Mouse (Mus musculus): ENCODE measurements around the gene H2-DMb1.
"Not testable (repeated sequence)": the region's sequence is repeated elsewhere in the genome, so short reads cannot be mapped to it uniquely, and the experiment has no call there.

H2-DMb1 gene

GRCm38 (mm10) chr17:34130073-34130947, 22.6 kb upstream of the H2-DMb1 start:
- CTCF ChIA-PET, result interaction anchor here in 2 of 4 experiments (0.6 to 2.0 kb wide), 8 partner anchors 9 to 236 kb away, joined by 3 to 10 read pairs (median 3); no protein-coding TSS in a partner anchor
- POLR2A ChIA-PET, result interaction anchor here in 3 of 4 experiments (0.6 to 10.2 kb wide), 13 partner anchors 9 to 64 kb away, joined by 3 to 230 read pairs (median 4); partner anchors contain the start of gene H2-DMa (in 3 of the 3)

DNA sequence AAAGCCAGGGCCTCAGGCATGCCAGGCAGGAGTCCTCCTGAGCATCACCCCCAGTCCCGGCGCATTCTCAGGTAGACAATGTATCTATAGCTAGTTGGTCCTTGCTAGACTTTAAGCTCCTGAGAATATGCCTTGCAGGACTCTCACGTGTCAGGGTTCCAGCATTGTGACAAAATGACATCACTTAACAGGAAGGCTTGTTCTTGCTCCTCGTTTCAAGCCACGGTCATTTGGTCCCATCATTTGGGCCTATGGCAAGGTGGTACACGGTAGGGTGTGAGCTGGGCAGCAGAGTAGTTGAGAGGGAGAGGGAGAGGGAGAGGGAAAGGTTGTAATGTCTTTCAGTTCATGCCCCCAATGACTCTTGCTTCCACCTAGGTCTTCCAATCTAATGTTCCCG, 21.0 kb upstream of the H2-DMb1 start:
- POLR2A ChIA-PET, result interaction anchor here (0.8 to 10.2 kb wide), 5 partner anchors 10 to 19 kb away, joined by 3 to 230 read pairs (median 8); partner anchors contain the start of gene H2-DMa (in 4 of the 4)
- CTCF ChIA-PET, result interaction anchor here in 2 of 4 experiments (0.7 to 1.3 kb wide), 2 partner anchors 30 kb away, joined by 3 to 4 read pairs; no protein-coding TSS in a partner anchor

DNA sequence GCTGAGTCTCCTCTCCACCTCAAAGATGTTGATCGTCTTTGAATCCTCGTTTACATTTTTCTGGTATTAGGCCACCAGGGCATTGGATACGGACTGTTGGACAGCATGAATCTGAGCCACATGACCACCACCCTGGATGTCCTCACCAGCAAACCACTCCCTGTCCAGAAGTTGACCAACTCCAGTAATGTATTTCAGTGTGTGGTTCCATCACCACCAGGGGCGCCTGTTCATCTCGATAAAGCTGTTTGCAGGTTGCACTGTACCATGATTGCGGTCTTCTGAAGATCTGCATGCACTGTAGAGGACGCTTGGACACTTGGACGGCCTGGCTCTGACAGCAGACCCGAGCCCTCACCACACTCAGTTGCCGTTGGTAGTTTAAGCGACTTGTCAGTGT, 19.6 kb upstream of the H2-DMb1 start:
- ChIA-PET CTCF (interaction anchor here (0.6 to 3.4 kb wide), 14 partner anchors 10 to 264 kb away, joined by 3 to 74 read pairs (median 4); partner anchors contain the start of gene H2-DMb2 (in 1 of the 4)), POLR2A (interaction anchor here (0.6 to 7.9 kb wide), 8 partner anchors 8 to 63 kb away, joined by 3 to 178 read pairs (median 11); partner anchors contain the start of genes H2-DMa (in 4 of the 4) and Brd2 (in 1 of the 4))

DNA sequence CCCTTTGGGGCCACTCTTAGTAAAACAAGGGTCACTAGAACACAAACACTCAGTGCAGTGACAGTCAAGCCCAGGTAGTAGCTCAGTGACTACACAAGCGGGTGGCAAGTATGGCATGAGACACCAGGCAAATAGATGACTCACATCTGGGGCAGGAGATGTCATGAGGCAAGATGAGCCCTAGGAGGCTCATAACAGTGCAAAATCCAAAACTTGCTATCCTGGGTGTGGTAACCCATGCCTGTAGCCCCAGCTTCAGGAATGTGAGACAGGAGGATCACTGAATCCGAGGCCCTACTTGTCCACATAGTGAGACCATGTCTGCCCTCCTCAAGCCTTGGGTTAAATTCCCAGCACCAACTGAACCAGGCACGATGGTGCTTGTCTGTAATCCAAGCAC, 18.4 kb upstream of the H2-DMb1 start:
- CTCF ChIA-PET, result interaction anchor here (0.7 to 3.4 kb wide), 25 partner anchors 9 to 485 kb away, joined by 3 to 74 read pairs (median 7); partner anchors contain the start of gene H2-DMa (in 1 of the 4)
- POLR2A ChIA-PET, result interaction anchor here in 3 of 4 experiments (0.8 to 7.9 kb wide), 12 partner anchors 10 to 103 kb away, joined by 3 to 178 read pairs (median 10); partner anchors contain the start of genes H2-DMa (in 3 of the 3), Rxrb (in 1 of the 3) and Slc39a7 (in 1 of the 3)

GRCm38 (mm10) chr17:34135297-34136224, 17.3 kb upstream of the H2-DMb1 start:
- ChIA-PET POLR2A (interaction anchor here (0.6 to 7.9 kb wide), 45 partner anchors 9 to 817 kb away, joined by 3 to 178 read pairs (median 5); partner anchors contain the start of genes H2-DMa (in 4 of the 4), Rps18 (in 3 of the 4), Rxrb (in 3 of the 4) and Slc39a7 (in 3 of the 4)), CTCF (interaction anchor here (0.5 to 3.4 kb wide), 113 partner anchors 8 to 1357 kb away, joined by 3 to 74 read pairs (median 4); partner anchors contain the start of genes H2-DMa (in 2 of the 4), Psmb9 (in 2 of the 4), Tap1 (in 2 of the 4) and Col11a2 (in 1 of the 4))

DNA sequence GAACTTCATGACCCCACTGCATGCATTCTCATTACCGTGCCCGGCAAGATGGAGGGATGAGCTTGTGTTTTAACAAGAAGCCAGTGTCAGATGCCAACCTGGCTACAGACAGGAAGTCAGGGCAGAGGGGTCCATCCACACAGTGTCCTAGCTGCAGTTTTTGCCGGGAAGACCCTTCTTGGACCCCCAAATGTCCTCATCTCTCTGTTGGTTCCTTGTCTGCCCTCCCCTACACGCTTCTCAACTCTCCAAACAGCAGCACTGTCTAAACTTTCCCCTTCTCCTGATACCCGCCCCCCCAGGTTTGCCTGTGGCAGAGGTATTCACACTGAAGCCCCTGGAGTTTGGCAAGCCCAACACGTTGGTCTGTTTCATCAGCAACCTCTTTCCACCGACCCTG, 15.3 kb upstream of the H2-DMb1 start:
- ChIA-PET CTCF (interaction anchor here (0.8 to 1.6 kb wide), 7 partner anchors 9 to 60 kb away, joined by 3 to 5 read pairs (median 3); no protein-coding TSS in a partner anchor), POLR2A (interaction anchor here in 3 of 4 experiments (0.7 to 7.9 kb wide), 6 partner anchors 18 to 182 kb away, joined by 3 to 178 read pairs (median 6); partner anchors contain the start of genes H2-DMa (in 3 of the 3), Rps18 (in 1 of the 3) and Vps52 (in 1 of the 3))

DNA sequence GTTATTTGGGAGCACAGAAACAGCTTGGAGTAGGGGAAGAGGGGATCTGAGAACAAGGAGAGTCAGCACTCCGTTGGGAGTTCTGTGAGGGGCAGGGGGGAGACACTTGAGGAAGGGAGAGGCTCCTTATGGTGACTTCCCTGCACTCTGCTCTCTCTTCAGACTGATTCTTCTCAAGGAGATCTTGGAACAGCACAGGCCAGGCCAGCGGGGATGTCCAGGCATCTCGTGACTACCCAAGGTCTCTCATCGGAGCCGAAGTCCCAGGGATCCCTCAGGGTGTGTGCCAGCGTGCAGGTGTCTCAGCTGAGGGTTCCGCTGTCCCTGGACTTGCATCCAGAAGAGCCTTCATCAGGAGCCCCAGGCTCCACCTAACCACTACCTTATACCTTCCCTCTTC, 14.2 kb upstream of the H2-DMb1 start:
- ChIA-PET CTCF (interaction anchor here (0.5 to 1.5 kb wide), 21 partner anchors 9 to 1030 kb away, joined by 3 to 10 read pairs (median 4); no protein-coding TSS in a partner anchor), POLR2A (interaction anchor here in 3 of 4 experiments (0.5 to 7.9 kb wide), 23 partner anchors 9 to 767 kb away, joined by 3 to 178 read pairs (median 3); partner anchors contain the start of genes H2-DMa (in 3 of the 3), Agpat1 (in 1 of the 3), Rxrb (in 1 of the 3) and Slc39a7 (in 1 of the 3))

- CTCF ChIA-PET, result interaction anchor here (0.5 to 1.5 kb wide), 23 partner anchors 9 to 772 kb away, joined by 3 to 10 read pairs (median 4); partner anchors contain the start of gene B3galt4 (in 1 of the 4)
Measured at GRCm38 (mm10) chr17:34139416-34139815, 13.5 kb upstream of the H2-DMb1 start.

DNA sequence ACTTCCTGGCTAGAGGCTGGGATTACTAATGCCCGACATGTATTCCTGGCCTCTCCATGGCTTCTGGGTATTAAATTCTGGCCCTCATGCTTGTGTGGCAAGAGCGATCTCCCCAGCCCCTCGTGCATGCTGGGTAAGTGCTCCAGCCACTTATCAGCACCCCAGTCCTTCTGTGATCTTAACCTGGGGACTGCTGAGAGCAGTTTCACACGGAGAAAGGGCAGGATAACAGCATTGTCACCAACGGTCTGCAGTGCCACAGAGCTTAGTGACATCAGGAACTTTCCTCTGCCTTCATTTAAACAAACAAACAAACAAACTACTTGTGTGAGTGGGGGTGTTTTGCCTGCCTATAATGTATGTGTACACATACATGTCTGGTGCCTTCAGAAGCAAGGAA, 12.6 kb upstream of the H2-DMb1 start:
- ChIA-PET POLR2A (interaction anchor here in 1 of 4 experiments (7.9 kb wide), 1 partner anchor 23 kb away, joined by 178 read pairs; the partner anchor contains the start of gene H2-DMa), CTCF (no interaction called here)

More at GRCm38 (mm10) chr17:34139416-34139815, 13.5 kb upstream of the H2-DMb1 start:
- POLR2A ChIA-PET, result interaction anchor here in 3 of 4 experiments (0.5 to 7.9 kb wide), 26 partner anchors 9 to 767 kb away, joined by 3 to 178 read pairs (median 3); partner anchors contain the start of genes H2-DMa (in 3 of the 3), Agpat1 (in 1 of the 3), Rxrb (in 1 of the 3) and Slc39a7 (in 1 of the 3)

DNA sequence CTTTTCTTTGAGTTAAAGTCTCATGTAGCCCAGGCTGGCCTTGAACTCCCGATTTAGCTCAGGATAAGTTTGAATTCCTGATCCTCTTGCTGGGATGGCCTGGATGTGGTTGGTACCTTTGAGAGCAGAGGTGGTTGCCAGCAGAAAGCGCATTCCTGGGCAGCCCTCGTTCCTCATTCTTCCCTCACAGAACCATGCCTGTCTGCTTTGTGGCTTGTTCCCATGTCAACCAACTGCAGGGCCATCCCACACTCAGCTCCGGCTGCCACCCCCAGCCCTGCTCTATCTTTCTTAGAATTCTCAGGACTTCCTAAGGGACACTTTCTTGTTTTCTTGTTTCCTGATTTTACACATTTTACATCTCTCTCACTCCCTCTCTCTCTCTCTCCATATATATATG, 11.4 kb upstream of the H2-DMb1 start:
- POLR2A ChIA-PET, result interaction anchor here in 1 of 4 experiments (0.8 to 3.3 kb wide), 6 partner anchors 13 to 40 kb away, joined by 3 to 15 read pairs (median 3); partner anchors contain the start of gene H2-DMa
- CTCF ChIA-PET, result interaction anchor here in 1 of 4 experiments (1.2 kb wide), 1 partner anchor 24 kb away, joined by 4 read pairs; no protein-coding TSS in a partner anchor

DNA sequence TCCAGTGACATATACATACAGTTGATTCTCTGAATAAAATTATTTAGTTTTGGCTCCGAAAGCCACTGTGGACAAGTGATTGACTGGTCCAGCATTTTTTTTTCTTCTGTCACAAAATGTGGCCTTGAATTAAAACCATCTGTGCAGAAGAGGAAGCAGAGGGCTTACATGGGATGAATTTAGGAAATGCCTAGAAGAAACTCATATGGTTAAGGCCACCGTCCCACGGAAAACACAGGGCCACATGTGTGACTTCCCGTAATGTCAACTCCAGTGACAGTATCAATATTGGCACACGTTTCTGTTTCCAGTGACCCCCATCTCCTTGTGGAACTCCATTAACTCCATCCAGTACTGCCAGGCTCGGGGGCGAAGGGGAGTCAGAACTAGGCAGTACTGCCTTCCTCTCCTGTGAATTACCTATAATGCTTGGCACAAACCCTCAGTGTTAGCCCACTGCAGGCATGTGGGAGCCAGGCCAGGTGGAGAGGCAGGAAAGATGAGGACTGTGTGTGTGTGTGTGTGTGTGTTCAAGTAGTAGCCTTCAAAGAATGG, 10.3 kb upstream of the H2-DMb1 start:
- ChIA-PET POLR2A (interaction anchor here in 3 of 4 experiments (0.6 to 3.3 kb wide), 5 partner anchors 23 to 526 kb away, joined by 3 to 15 read pairs (median 3); partner anchors contain the start of gene H2-DMa (in 2 of the 3)), CTCF (interaction anchor here in 2 of 4 experiments (0.6 to 0.7 kb wide), 3 partner anchors 19 to 71 kb away, joined by 3 read pairs; no protein-coding TSS in a partner anchor)

DNA sequence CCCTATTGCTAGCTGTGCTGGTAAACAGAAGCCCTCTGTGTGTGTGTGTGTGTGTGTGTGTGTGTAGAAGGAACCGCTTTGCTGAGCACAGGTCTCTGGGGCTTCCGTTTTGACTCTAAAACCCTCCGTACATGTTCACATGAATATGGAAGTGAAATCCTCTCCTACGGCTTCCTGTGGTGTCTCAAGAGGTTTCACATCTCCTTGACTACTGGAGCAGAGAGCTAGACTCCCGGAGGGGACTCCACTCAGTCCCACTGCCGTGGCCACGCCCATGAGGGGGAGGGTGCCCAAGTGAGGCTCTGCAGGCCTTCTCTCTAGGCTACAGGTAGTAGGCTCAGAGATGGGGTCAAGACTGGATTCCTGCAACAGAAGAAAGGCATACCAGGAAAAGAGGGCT, 9.8 kb upstream of the H2-DMb1 start, which contains the start of gene H2-DMb2:
H2-DMb2 (plus strand) TSS at position 275 of the 400 bp plus-strand sequence.
- ChIA-PET POLR2A (interaction anchor here (0.6 to 3.3 kb wide), 4 partner anchors 24 to 526 kb away, joined by 3 to 15 read pairs (median 4); partner anchors contain the start of gene H2-DMa (in 2 of the 4)), CTCF (interaction anchor here in 2 of 4 experiments (0.6 to 0.7 kb wide), 3 partner anchors 10 to 70 kb away, joined by 3 read pairs; no protein-coding TSS in a partner anchor)

- POLR2A ChIA-PET, result interaction anchor here in 3 of 4 experiments (0.7 to 3.3 kb wide), 3 partner anchors 24 to 68 kb away, joined by 3 to 15 read pairs (median 4); partner anchors contain the start of gene H2-DMa (in 2 of the 3)
- CTCF ChIA-PET, result interaction anchor here in 3 of 4 experiments (0.6 to 0.7 kb wide), 3 partner anchors 8 to 70 kb away, joined by 3 read pairs; no protein-coding TSS in a partner anchor
Measured at GRCm38 (mm10) chr17:34143461-34143860, 9.4 kb upstream of the H2-DMb1 start.

GRCm38 (mm10) chr17:34144221-34144620, 8.7 kb upstream of the H2-DMb1 start:
- POLR2A ChIA-PET, result not testable (repeated sequence)
- CTCF ChIA-PET, result interaction anchor here in 1 of 4 experiments (0.6 kb wide), 1 partner anchor 9 kb away, joined by 3 read pairs; no protein-coding TSS in a partner anchor

GRCm38 (mm10) chr17:34144960-34145371, 7.9 kb upstream of the H2-DMb1 start:
- CTCF ChIA-PET, result interaction anchor here in 1 of 4 experiments (1.4 kb wide), 1 partner anchor 10 kb away, joined by 3 read pairs; no protein-coding TSS in a partner anchor
- POLR2A ChIA-PET, result no interaction called here

DNA sequence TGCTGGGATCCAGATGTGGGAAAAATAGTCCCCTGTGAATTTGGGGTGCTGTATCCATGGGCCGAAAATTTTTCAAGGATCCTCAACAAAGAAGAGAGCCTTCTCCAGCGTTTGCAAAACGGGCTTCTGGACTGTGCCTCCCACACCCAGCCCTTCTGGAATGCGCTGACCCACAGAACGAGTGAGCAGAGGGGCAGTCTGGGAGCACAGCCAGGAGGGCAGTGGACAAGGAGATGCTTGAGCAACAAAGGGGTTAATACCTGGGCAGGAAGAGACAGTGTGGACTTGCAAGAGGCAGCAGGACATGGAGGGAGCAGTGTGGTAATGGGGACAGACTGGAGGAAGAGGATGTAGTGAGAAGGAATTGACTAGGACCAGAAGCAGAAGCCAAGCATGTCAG, 2.7 kb downstream of the H2-DMb1 start:
- ChIA-PET CTCF (no interaction called here), POLR2A (no interaction called here)

Data from embryonic stem cell, embryonic (primary cell).